Mouse (Mus musculus) cerebellum, postnatal 4 days (tissue): ENCODE data around the gene Fa2h.
A peak's percentile ranks its signal among the peaks of the same experiment; 100 is the strongest.
"Not testable (repeated sequence)": the region's sequence is repeated elsewhere in the genome, so short reads cannot be mapped to it uniquely, and the experiment has no call there.

Source experiments
- DNase-seq, 2 experiments: peaks; one replicate each; pipeline ENCODE4 v3.0.0; 2022; ENCODE audit warnings: low spot score in 2 of 2, mixed read lengths in 1 of 2

The Fa2h gene

GRCm38 (mm10) chr8:111358905-111359304 is 34.7 kb downstream of the Fa2h start:
- DNase-seq = no peak

GRCm38 (mm10) chr8:111357433-111357832 is 36.2 kb downstream of the Fa2h start:
- peak in 1 of 2 experiments; percentile 47 for DNase-seq

GRCm38 (mm10) chr8:111353497-111353896 is 40.1 kb downstream of the Fa2h start:
- peak in 1 of 2 experiments; percentile 50 for DNase-seq

- no peak for DNase-seq
Measured at GRCm38 (mm10) chr8:111352289-111352688, 41.3 kb downstream of the Fa2h start.

GRCm38 (mm10) chr8:111350577-111350976 is 43.0 kb downstream of the Fa2h start:
- DNase-seq = no peak

- DNase-seq = peak; percentile 67 to 83
Measured at GRCm38 (mm10) chr8:111343225-111343624, 50.4 kb downstream of the Fa2h start.

GRCm38 (mm10) chr8:111340186-111340585 is 53.4 kb downstream of the Fa2h start:
- DNase-seq = no peak

GRCm38 (mm10) chr8:111338370-111339208 is 55.0 kb downstream of the Fa2h start:
- DNase-seq = no peak

GRCm38 (mm10) chr8:111337890-111338347 is 55.7 kb downstream of the Fa2h start, which contains the start of gene Mlkl:
TSS of gene Mlkl (minus strand) at chr8:111338177.
- DNase-seq = no peak

- no peak for DNase-seq
Measured at GRCm38 (mm10) chr8:111337311-111337889, 56.2 kb downstream of the Fa2h start.

- DNase-seq = no peak
Measured at GRCm38 (mm10) chr8:111336692-111337091, 56.9 kb downstream of the Fa2h start.

- DNase-seq = no peak
Measured at GRCm38 (mm10) chr8:111325222-111325790, 68.3 kb downstream of the Fa2h start.

GRCm38 (mm10) chr8:111314729-111315128 is 78.9 kb downstream of the Fa2h start:
- no peak for DNase-seq

- DNase-seq = not testable (repeated sequence)
Measured at GRCm38 (mm10) chr8:111313961-111314360, 79.7 kb downstream of the Fa2h start.

- no peak for DNase-seq
Measured at GRCm38 (mm10) chr8:111312758-111313162, 80.9 kb downstream of the Fa2h start.

- DNase-seq = not testable (repeated sequence)
Measured at GRCm38 (mm10) chr8:111310006-111310405, 83.6 kb downstream of the Fa2h start.

- no peak for DNase-seq
Measured at GRCm38 (mm10) chr8:111305031-111305730, 88.4 kb downstream of the Fa2h start.

- no peak for DNase-seq
Measured at GRCm38 (mm10) chr8:111304359-111304758, 89.3 kb downstream of the Fa2h start.

- not testable (repeated sequence) for DNase-seq
Measured at GRCm38 (mm10) chr8:111303076-111303803, 90.4 kb downstream of the Fa2h start.

GRCm38 (mm10) chr8:111300597-111301546 is 92.8 kb downstream of the Fa2h start:
- peak in 1 of 2 experiments; percentile 3 for DNase-seq
